Mouse (Mus musculus) intestine, embryonic 16.5 days (tissue): ENCODE measurements around the gene Rnd1. TPM values are rescaled to one million over a fixed set of nuclear protein-coding genes. Genes with fewer than 3 reads are reported as not detected.

ENCODE experiments used
- ATAC-seq: fragments of 200-750 bp; cut with Nextera tagmentation; 2 replicates; pipeline ENCODE4 v1.8.0; 2017; ENCODE audit warnings: moderate TSS enrichment, moderate library complexity
- H3K27ac ChIP-seq: fragments of 300-500 bp; sonication (generic); 2 replicates; pipeline ENCODE4 v1.5.1; 2014; ENCODE audit warnings: mild to moderate bottlenecking, low read length
- H3K27me3 ChIP-seq: fragments of 300-500 bp; sonication (generic); replicated peaks from 2 replicates; pipeline ENCODE4 v1.6.1; 2014; ENCODE audit warnings: low read length, control low read depth, mixed read lengths; ENCODE audit not compliant: control insufficient read depth, insufficient read depth
- H3K36me3 ChIP-seq: fragments of 300-500 bp; sonication (generic); 2 replicates; pipeline ENCODE4 v1.6.1; 2014; ENCODE audit warnings: low read length, control low read depth; ENCODE audit not compliant: control insufficient read depth, insufficient read depth
- H3K4me1 ChIP-seq: fragments of 300-500 bp; sonication (generic); 2 replicates; pipeline ENCODE4 v1.6.1; 2014; ENCODE audit warnings: low read length, control low read depth, mixed read lengths; ENCODE audit not compliant: control insufficient read depth, insufficient read depth
- H3K4me2 ChIP-seq: fragments of 300-500 bp; sonication (generic); 2 replicates; pipeline ENCODE4 v1.6.1; 2014; ENCODE audit warnings: low read depth, low read length, control low read depth
- H3K4me3 ChIP-seq: fragments of 300-500 bp; sonication (generic); 2 replicates; pipeline ENCODE4 v1.5.1; 2014; ENCODE audit warnings: mild to moderate bottlenecking, low read length
- H3K9ac ChIP-seq: fragments of 300-500 bp; sonication (generic); 2 replicates; pipeline ENCODE4 v1.6.1; 2014; ENCODE audit warnings: low read depth, low read length
- H3K9me3 ChIP-seq: fragments of 300-500 bp; sonication (generic); 2 replicates; pipeline ENCODE4 v1.6.1; 2016; ENCODE audit warnings: low read length, control low read depth; ENCODE audit not compliant: control insufficient read depth
- whole genome bisulfite sequencing: fragments of 180-500 bp; shearing (Covaris S2); extraction: QIAGEN DNeasy Blood & Tissue Kit; methylation state at CpG from one replicate; pipeline ENCODE4 v1.1.7; 2014; 5-methylcytosine and 5-hydroxymethylcytosine counted together
- polyA plus RNA-seq: library from polyadenylated mRNA; unstranded; fragments of >200 nt; fragmentation: Nextera tagmentation; extraction: Ambion mirVana; gene quantifications from 2 replicates; pipeline ENCODE4 v1.2.1, GENCODE M21; 2015

Rnd1 gene
- polyA plus RNA-seq, 1 experiment from 2014 or later: 0.95 TPM

DNA sequence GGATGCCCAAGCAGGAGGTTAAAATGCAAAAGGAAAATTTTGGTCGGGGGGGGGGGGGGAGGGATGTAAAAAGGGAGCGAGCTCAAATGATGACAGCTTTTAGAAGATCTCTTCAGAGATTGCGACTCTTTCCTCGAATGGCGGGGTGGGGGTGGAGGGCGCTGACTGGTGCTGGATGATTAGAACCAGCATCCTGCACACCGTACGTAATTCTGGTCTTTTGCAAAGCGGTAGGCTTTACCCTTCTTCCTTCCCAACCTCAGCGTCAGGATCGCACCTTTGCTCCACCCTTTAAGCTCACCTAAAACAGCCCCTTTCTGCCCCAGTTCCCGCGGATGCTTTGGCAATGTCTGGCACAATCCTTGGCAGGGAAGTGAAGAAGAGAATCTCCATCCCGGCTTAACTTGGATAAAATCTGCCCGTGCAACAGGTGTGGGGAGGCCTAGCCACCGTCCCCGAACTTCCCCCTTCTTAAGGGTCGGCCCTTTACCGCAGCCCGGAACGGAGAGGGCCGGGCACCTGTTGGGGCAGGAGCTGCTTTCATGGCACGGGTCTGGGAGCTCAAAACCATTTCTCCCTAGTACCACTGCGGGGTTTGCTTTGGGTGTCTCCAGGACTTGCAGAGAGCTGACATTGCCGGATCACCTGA, 43.3 kb downstream of the Rnd1 start:
- peak overlapping the region; percentile 83 for H3K9ac ChIP-seq
- H3K27me3 ChIP-seq: peaks cover 3% of the 10 kb centered on the region; the same call in 1 of the 2 replicates
- 3% methylated on average over 25 of the region's 25 CpGs for WGBS
- H3K4me3 ChIP-seq: peak overlapping the region; percentile 83
- no peaks in the 10 kb centered on the region for H3K9me3 ChIP-seq
- ATAC-seq: no peak
- peaks cover 40% of the 10 kb centered on the region for H3K4me1 ChIP-seq
- no peaks in the 10 kb centered on the region for H3K36me3 ChIP-seq
- peak overlapping the region; percentile 84 for H3K27ac ChIP-seq
- peak overlapping the region; percentile 98 for H3K4me2 ChIP-seq

DNA sequence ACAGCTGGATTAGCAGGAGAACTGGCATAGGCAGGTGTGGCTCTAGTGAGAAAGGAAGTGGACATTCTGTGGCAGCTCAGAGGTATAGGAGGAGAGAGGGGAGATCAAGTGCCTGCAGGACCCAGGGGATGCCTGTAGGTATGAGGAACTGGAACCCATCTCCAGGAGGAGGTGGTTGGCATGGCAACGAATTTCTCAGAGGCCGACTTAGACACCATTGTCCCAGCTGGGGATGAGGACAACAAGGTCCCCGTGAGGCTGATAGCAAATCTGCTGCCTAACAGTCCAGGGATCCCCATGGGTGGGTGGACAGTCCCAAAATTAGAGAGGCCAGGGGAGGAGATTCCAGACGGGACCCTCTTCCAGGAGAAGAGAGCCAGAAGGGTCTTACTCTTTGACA, 44.3 kb downstream of the Rnd1 start:
- H3K27ac ChIP-seq: no peak overlapping the region
- no peak for ATAC-seq
- peak overlapping the region; percentile 83 for H3K4me3 ChIP-seq
- 7% methylated on average over 4 of the region's 4 CpGs for WGBS
- H3K4me2 ChIP-seq: peak overlapping the region; percentile 98
- H3K9ac ChIP-seq: peak overlapping the region; percentile 72
- H3K4me1 ChIP-seq: peaks cover 50% of the 10 kb centered on the region
- H3K36me3 ChIP-seq: no peaks in the 10 kb centered on the region
- H3K27me3 ChIP-seq: peaks cover 3% of the 10 kb centered on the region; the same call in 1 of the 2 replicates
- H3K9me3 ChIP-seq: no peaks in the 10 kb centered on the region

DNA sequence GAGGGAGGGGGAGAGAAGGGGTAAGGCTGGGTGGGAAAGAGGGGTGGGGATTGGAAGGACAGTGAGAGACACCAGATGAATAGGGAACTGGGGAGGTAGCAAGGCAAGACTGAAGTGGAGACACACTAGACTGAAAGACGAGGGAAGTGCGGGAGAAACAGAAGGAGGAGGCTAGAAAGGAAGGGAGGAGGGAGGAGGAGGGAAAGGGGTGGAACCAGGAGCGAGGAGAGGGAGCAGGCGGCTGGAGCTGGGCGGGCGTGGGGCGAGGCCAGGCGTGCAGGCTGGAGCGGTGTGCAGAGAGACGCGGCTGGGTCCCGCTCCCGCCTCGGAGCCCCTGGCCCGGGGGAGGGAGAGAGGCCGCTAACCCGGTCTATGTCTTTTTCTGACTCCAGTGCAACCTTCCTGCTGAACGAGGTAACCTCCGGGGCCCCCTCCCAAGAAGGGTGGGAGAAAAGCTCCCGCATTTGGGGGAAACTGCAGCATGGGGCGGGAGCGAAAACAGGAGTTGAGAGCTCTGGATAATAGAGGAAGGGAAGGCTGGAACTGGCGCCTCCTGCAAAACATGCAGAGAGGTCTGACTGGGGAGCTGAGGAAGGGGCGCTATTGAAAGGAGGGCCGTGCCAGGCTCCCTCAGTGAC, 45.0 kb downstream of the Rnd1 start:
- under 1% methylated on average over 25 of the region's 25 CpGs for WGBS
- H3K9me3 ChIP-seq: no peaks in the 10 kb centered on the region
- peak overlapping the region; percentile 83 for H3K4me3 ChIP-seq
- H3K36me3 ChIP-seq: no peaks in the 10 kb centered on the region
- peak overlapping the region; percentile 72 for H3K9ac ChIP-seq
- H3K27me3 ChIP-seq: peaks cover 3% of the 10 kb centered on the region; the same call in 1 of the 2 replicates
- peaks cover 50% of the 10 kb centered on the region for H3K4me1 ChIP-seq
- peak overlapping the region; percentile 47 for H3K27ac ChIP-seq
- peak overlapping the region; percentile 98 for H3K4me2 ChIP-seq
- ATAC-seq: peak; percentile 80

DNA sequence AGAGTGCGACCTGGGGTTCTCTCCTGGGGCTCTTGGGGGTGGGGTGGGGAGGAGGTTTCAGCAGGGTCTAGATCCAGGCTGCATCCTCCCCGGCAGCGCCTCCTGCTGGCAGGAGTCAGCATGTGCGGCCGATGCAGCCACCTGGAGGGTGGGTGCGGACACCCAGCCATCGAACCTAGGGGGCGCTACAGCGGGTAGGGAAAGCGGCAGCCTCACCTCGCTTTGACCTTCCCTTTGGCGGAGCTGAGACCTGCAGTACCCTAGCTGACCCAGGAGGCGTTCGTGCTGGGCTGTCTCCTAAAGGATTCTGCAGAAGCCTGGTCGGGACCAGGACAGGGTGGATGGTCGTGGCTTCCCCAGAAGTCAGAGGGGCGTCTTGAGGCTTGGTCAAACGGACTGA, 45.8 kb downstream of the Rnd1 start:
- peak; percentile 29 for ATAC-seq

DNA sequence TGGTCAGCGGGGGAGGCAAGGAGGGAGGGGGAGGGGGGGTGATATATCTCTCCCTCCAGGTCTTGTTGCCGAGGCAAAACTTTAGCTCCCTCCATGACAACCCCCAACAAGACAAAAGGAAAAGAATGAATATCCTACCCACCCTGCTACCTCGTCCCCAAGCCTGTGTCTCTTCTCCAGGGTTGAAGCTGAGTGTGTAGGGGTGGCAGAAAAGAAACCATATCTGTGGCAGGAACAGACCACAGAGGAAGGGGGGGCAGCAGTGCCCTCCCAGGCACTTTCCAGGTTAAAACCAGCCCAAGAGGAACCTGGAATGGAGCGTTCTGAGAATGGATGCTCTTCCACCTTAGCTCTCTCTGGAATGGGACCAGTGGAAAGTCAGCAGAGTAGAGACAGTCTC, 46.7 kb downstream of the Rnd1 start, which contains the start of gene Cacnb3:
Cacnb3 (plus strand) TSS at position 301 of the 400 bp plus-strand sequence.
- 0 out of 2 replicates have a peak within 1 kb of the TSS, but pooled peaks have one; percentile 20 for H3K27ac ChIP-seq
- no peaks in the 10 kb centered on the region for H3K9me3 ChIP-seq
- WGBS: 53% methylated on average over 4 of the region's 4 CpGs
- no peaks in the 10 kb centered on the region for H3K36me3 ChIP-seq
- peak within 1 kb of the TSS; percentile 72; the same call in 1 of the 2 replicates for H3K9ac ChIP-seq
- no peak for ATAC-seq
- H3K4me1 ChIP-seq: peaks cover 55% of the 10 kb centered on the region
- peak within 1 kb of the TSS; percentile 83 for H3K4me3 ChIP-seq
- H3K4me2 ChIP-seq: peak within 1 kb of the TSS; percentile 98
- peaks cover 3% of the 10 kb centered on the region; the same call in 1 of the 2 replicates for H3K27me3 ChIP-seq

More for the DNA sequence above, 45.8 kb downstream of the Rnd1 start:
- H3K27me3 ChIP-seq: peaks cover 3% of the 10 kb centered on the region; the same call in 1 of the 2 replicates
- peak overlapping the region; percentile 98 for H3K4me2 ChIP-seq
- peaks cover 49% of the 10 kb centered on the region for H3K4me1 ChIP-seq
- H3K27ac ChIP-seq: peak overlapping the region; percentile 20; the same call in 1 of the 2 replicates
- peak overlapping the region; percentile 72 for H3K9ac ChIP-seq
- H3K4me3 ChIP-seq: peak overlapping the region; percentile 83
- WGBS: under 1% methylated on average over 18 of the region's 18 CpGs
- no peaks in the 10 kb centered on the region for H3K9me3 ChIP-seq
- H3K36me3 ChIP-seq: no peaks in the 10 kb centered on the region

DNA sequence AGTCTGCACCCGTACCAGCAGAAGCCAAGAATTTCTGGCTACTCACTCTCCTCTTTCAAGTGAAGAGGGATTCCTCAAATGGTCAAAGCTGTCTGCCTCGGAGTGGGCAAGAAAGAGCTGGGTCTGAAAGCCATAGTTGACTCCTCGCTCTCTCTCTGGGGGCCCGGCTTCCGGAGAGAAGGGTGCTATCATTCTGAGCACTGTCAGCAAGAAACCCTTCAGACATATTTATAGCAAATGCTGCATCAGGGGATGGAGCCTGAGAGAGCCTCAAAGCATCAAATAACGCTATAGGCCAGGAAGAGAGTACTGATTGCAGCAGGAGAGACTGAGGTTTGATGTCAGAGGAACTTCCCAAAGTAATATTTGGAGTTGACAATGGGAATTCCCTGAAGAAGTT, 47.8 kb downstream of the Rnd1 start:
- ATAC-seq: no peak
- Histone ChIP-seq H3K4me3 (no peak overlapping the region), H3K36me3 (no peaks in the 10 kb centered on the region), H3K4me1 (peaks cover 50% of the 10 kb centered on the region), H3K4me2 (no peak overlapping the region), H3K9me3 (no peaks in the 10 kb centered on the region), H3K27me3 (peaks cover 3% of the 10 kb centered on the region; the same call in 1 of the 2 replicates), H3K27ac (no peak overlapping the region), H3K9ac (no peak overlapping the region)
- WGBS: 47% methylated on average over 6 of the region's 6 CpGs

DNA sequence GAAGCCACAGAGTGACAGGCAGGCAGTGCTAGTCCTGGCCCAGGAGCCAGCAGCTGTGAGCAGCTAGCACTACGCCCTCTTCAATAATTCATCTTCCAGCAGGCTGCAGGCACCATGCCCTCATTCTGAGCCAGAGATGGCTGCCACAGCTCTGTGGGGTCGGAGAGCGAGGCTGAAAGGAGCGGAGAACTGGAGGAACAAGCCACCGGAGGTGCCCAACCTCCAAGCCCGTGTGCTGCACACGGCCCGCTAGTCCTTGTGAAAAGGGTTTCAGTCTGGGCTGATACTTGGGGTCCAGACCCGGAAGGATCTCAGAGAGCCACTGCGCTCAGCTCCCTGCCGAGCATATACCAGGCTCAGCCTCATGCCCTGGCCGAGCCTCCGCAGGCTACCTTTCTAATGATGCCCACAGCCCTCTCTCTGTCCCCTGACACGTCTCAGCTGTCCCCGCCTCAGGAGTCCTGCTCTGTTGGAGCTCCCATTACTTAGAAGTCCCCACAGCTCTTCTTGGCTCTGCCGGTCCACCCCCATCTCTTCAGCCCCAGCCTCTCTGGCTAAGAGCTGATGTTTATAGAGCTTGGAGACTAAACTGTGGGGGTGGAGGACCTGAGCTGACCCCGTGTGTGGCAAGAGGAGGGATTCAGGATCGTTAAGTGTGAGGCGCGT, 48.5 kb downstream of the Rnd1 start:
- H3K9ac ChIP-seq: peak overlapping the region; percentile 57
- WGBS: 18% methylated on average over 20 of the region's 20 CpGs
- peak overlapping the region; percentile 43 for H3K4me2 ChIP-seq
- peaks cover 45% of the 10 kb centered on the region for H3K4me1 ChIP-seq
- H3K36me3 ChIP-seq: no peaks in the 10 kb centered on the region
- peak overlapping the region; percentile 15; the same call in 1 of the 2 replicates for H3K4me3 ChIP-seq
- H3K27ac ChIP-seq: no peak overlapping the region
- no peaks in the 10 kb centered on the region for H3K9me3 ChIP-seq
- ATAC-seq: no peak; the same call in 1 of the 2 replicates
- H3K27me3 ChIP-seq: peaks cover 3% of the 10 kb centered on the region; the same call in 1 of the 2 replicates

DNA sequence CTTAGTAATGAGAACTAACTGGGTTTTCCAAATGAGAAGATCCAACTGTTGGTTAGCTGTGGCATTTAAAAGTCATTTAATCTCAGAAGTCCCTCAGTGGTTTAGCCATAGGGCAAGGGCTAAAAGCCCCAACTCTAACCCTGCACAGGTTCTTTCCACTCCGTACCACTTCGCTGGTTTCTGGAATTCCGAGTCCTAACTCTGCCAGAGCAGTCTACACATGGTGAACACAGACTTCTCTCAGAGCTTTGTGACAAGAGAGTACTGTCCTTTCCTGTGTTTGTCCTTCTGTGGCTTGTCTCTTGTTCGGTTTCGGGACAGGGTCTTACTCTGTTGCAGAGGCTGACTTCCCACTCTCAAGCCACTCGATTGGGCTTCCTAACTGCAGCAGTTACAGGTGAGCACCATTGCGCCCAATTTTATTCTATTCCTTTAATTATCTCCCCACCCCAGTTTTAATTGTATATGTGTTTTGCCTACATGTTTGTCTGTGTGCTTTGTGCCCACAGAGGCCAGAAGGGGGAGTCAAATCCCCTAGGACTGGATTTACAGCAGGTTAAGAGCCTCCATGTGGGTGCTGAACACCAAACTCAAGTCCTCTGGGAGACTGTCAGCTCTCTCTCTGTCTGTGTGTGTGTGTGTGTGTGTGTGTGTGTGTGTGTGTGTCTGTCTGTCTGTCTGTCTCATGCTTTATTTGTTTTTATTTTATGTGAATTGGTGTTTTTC, 50.6 kb downstream of the Rnd1 start:
- Histone ChIP-seq H3K36me3 (no peaks in the 10 kb centered on the region), H3K9ac (no peak overlapping the region), H3K27ac (no peak overlapping the region; the same call in 1 of the 2 replicates), H3K4me2 (no peak overlapping the region), H3K4me1 (peaks cover 34% of the 10 kb centered on the region), H3K27me3 (no peaks in the 10 kb centered on the region; the same call in 1 of the 2 replicates), H3K4me3 (no peak overlapping the region), H3K9me3 (no peaks in the 10 kb centered on the region)
- 90% methylated on average over 7 of the region's 7 CpGs for WGBS
- ATAC-seq: no peak
